Mouse (Mus musculus): Measurements from ENCODE around the gene Flywch2.

DNA sequence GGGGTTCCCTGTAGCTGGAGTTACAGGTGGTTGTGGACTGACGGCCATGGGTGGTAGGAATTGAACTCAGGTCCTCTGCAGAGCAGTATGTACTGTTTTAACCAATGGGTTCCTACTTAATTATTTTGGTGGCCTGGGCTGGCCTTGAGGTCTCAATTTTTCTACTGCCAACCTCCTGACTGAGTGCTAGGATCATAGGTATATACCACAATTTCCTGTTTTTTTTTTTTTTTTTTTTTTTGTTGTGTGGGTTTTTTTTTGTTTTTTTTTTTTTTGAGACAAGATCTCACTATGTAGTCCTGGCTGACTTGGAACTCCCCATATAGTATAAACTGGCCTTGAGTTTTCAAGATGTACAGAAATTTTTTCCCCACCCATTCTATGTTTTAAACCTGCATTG is 45.3 kb upstream of the Flywch2 start:
- TF ChIP-seq ZMIZ1 (IDR thresholded peaks at IDR 0.05; ENCODE audit: low read depth, low read length) (no peak), SIN3A (IDR thresholded peaks at IDR 0.05; ENCODE audit: low read length) (no peak), USF1 (IDR thresholded peaks at IDR 0.05; ENCODE audit: low read depth, low read length) (no peak), GABPA (IDR thresholded peaks at IDR 0.05; ENCODE audit: low read depth, low read length) (no peak), ETS1 (IDR thresholded peaks at IDR 0.05; ENCODE audit: low read depth, low read length) (no peak), CTCF (IDR thresholded peaks at IDR 0.05 in 2 of 3, conservative IDR thresholded peaks at IDR 0.05 in 1 of 3; ENCODE audit: control insufficient read depth in 1 of 3, insufficient read depth in 1 of 3, low read depth in 2 of 3, low read length in 3 of 3, poor library complexity in 1 of 3, severe bottlenecking in 1 of 3) (no peak), SMC3 (IDR thresholded peaks at IDR 0.05; ENCODE audit: low read depth, low read length) (no peak), NELFE (IDR thresholded peaks at IDR 0.05; ENCODE audit: low read depth, low read length) (no peak), POLR2A (IDR thresholded peaks at IDR 0.05; ENCODE audit: control insufficient read depth in 1 of 2, insufficient read depth in 1 of 2, low read depth in 1 of 2, low read length in 2 of 2, poor library complexity in 1 of 2) (no peak), NRF1 (IDR thresholded peaks at IDR 0.05; ENCODE audit: insufficient read depth, low read depth, low read length, poor library complexity, severe bottlenecking) (no peak), MAFK (IDR thresholded peaks at IDR 0.05; ENCODE audit: borderline replicate concordance, low read depth, low read length) (no peak)

Measured in MEL (cell line).